In the genomic region with DNA sequence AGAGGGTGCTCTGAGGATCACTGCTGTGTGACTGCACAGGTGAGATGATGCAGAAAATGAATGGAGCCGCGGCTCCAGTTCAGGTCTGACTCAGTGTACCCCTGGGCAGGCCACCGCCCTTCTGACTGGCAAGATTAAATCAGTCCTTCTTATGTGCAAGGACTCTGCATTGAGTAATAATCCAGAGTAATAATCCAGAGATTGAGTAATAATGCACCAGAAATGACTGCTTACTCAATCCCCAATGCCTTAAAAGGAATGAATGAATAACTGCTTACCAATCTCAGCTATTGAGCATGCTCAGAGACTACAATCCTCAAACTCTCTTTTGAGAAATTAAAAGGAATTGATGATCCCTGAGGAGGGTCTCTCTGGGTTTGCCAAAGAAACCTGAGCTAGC, we compare ENCODE assay signal across 17 mouse cellular contexts.
"Had no signal": no experiment of that assay in that cellular context is flagged by ENCODE, and none has a peak within 500 bp of the region (broad histone marks: within the 10 kb centered on the region; RNA-seq: fewer than 3 reads in every experiment).

No protein-coding gene starts in this region.

- H3K4me2 ChIP-seq: liver, embryonic 13.5 days; midbrain, embryonic 12.5 days had no signal

- DNase-seq: kidney, adult 2 months; kidney, postnatal 25 days; layer of hippocampus, adult 9-11 months; liver, embryonic 13.5 days; lung, adult 2 months; right cerebral cortex, adult 18-20 months; right cerebral cortex, postnatal 14 days; right cerebral cortex, postnatal 4 days; thymus, adult 2 months; thymus, postnatal 14 days; thymus, postnatal 4 days had no signal

- H3K36me3 ChIP-seq: liver, embryonic 13.5 days; midbrain, embryonic 12.5 days had no signal

- H3K9me3 ChIP-seq: liver, embryonic 13.5 days; midbrain, embryonic 12.5 days had no signal

- H3K4me1 ChIP-seq: liver, embryonic 13.5 days had no signal

- H3K9ac ChIP-seq: liver, embryonic 13.5 days; midbrain, embryonic 12.5 days had no signal

- ATAC-seq: intestine, postnatal 0 days; midbrain, embryonic 16.5 days had no signal

- H3K27me3 ChIP-seq: liver, embryonic 13.5 days; midbrain, embryonic 12.5 days had no signal

- H3K27ac ChIP-seq: kidney, postnatal 0 days; layer of hippocampus, adult 2 months; left cerebral cortex, adult 2 months; liver, embryonic 13.5 days; midbrain, embryonic 12.5 days had no signal

- H3K4me3 ChIP-seq: layer of hippocampus, adult 2 months; left cerebral cortex, adult 2 months; liver, embryonic 13.5 days; midbrain, embryonic 12.5 days had no signal
